Mouse (Mus musculus) neural tube, embryonic 13.5 days (tissue): ENCODE measurements around the gene Tex264. TPM values are rescaled to one million over a fixed set of nuclear protein-coding genes. Genes with fewer than 3 reads are reported as not detected.
"Not testable (repeated sequence)": the region's sequence is repeated elsewhere in the genome, so short reads cannot be mapped to it uniquely, and the experiment has no call there.

Source experiments
- ATAC-seq: fragments of 200-750 bp; cut with Nextera tagmentation; 2 replicates; pipeline ENCODE4 v1.8.0; 2017; ENCODE audit warnings: low read depth, mild to moderate bottlenecking, moderate TSS enrichment, moderate library complexity
- H3K27ac ChIP-seq: fragments of 300-500 bp; sonication (generic); replicated peaks from 2 replicates; pipeline ENCODE4 v1.5.1; 2015; ENCODE audit warnings: moderate library complexity, mild to moderate bottlenecking, inconsistent platforms
- H3K27me3 ChIP-seq: fragments of 300-500 bp; sonication (generic); 2 replicates; pipeline ENCODE4 v1.6.1; 2015; ENCODE audit warnings: mild to moderate bottlenecking, inconsistent platforms
- H3K36me3 ChIP-seq: fragments of 300-500 bp; sonication (generic); 2 replicates; pipeline ENCODE4 v1.6.1; 2015; ENCODE audit warnings: mild to moderate bottlenecking, inconsistent platforms
- H3K4me1 ChIP-seq: fragments of 300-500 bp; sonication (generic); replicated peaks from 2 replicates; pipeline ENCODE4 v1.6.1; 2015; ENCODE audit warnings: inconsistent platforms
- H3K4me2 ChIP-seq: fragments of 300-500 bp; sonication (generic); 2 replicates; pipeline ENCODE4 v1.6.1; 2015; ENCODE audit warnings: inconsistent platforms, mild to moderate bottlenecking, moderate library complexity
- H3K4me3 ChIP-seq: fragments of 300-500 bp; sonication (generic); 2 replicates; pipeline ENCODE4 v1.5.1; 2015; ENCODE audit warnings: mild to moderate bottlenecking, inconsistent platforms
- H3K9ac ChIP-seq: fragments of 300-500 bp; sonication (generic); 2 replicates; pipeline ENCODE4 v1.6.1; 2015; ENCODE audit warnings: moderate library complexity, mild to moderate bottlenecking, inconsistent platforms
- H3K9me3 ChIP-seq: fragments of 300-500 bp; sonication (generic); 2 replicates; pipeline ENCODE4 v1.6.1; 2016; ENCODE audit warnings: inconsistent platforms
- WGBS: fragments of 180-500 bp; shearing (Covaris S2); methylation state at CpG from one replicate; pipeline ENCODE4 v1.1.7; 2015; 5-methylcytosine and 5-hydroxymethylcytosine counted together
- polyA plus RNA-seq: library from polyadenylated mRNA; unstranded; fragments of >200 nt; fragmentation: Nextera tagmentation; extraction: Ambion mirVana; gene quantifications from 2 replicates; pipeline ENCODE4 v1.2.1, GENCODE M21; 2015

The Tex264 gene
- polyA plus RNA-seq, 1 experiment from 2014 or later, result 57.4 TPM

GRCm38 (mm10) chr9:106632185-106632584 is 53.5 kb downstream of the Tex264 start:
- H3K4me2 ChIP-seq, result no peak overlapping the region
- H3K27ac ChIP-seq, result no peak overlapping the region
- no peak overlapping the region for H3K4me3 ChIP-seq
- H3K9ac ChIP-seq, result no peak overlapping the region
- ATAC-seq, result no peak
- no peaks in the 10 kb centered on the region for H3K36me3 ChIP-seq
- no peaks in the 10 kb centered on the region for H3K9me3 ChIP-seq
- no peaks in the 10 kb centered on the region for H3K4me1 ChIP-seq
- 68% methylated on average over 5 of the region's 5 CpGs for WGBS
- no peaks in the 10 kb centered on the region for H3K27me3 ChIP-seq

- 28% methylated on average over 8 of the region's 8 CpGs for WGBS
- H3K27me3 ChIP-seq, ATAC-seq, H3K9ac ChIP-seq, H3K9me3 ChIP-seq, H3K36me3 ChIP-seq, H3K4me2 ChIP-seq, H3K4me1 ChIP-seq, H3K27ac ChIP-seq, H3K4me3 ChIP-seq: not testable (repeated sequence)
Measured at GRCm38 (mm10) chr9:106627796-106628195, 57.9 kb downstream of the Tex264 start.

DNA sequence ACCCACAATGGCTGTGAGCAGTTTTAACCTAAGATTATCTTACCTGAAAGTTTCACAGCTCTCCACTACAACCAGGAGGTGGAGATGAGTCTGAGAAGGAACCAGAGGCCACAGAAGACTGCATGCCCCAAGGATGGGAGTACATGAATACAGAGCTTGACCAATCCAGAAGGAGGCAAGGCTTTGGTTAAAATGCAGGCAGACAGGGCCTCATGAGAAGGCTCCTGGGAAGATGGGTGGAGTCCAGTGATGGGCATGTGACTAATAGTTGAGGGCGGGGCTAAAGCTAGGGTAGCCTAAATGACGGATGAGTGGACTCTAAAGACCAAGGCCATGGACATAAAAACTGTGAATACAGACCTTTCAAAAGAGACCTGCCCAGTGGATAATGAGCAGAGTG is 59.4 kb downstream of the Tex264 start, which contains the start of gene Iqcf6:
Iqcf6 (plus strand) TSS at position 301 of the 400 bp plus-strand sequence.
- H3K27ac ChIP-seq, result no peak within 1 kb of the TSS
- H3K9ac ChIP-seq, result no peak within 1 kb of the TSS
- H3K36me3 ChIP-seq, result no peaks in the 10 kb centered on the region
- no peaks in the 10 kb centered on the region for H3K27me3 ChIP-seq
- H3K4me2 ChIP-seq, result no peak within 1 kb of the TSS
- 79% methylated on average over 2 of the region's 2 CpGs for WGBS
- H3K9me3 ChIP-seq, result no peaks in the 10 kb centered on the region
- no peaks in the 10 kb centered on the region for H3K4me1 ChIP-seq
- no peak for ATAC-seq
- no peak within 1 kb of the TSS for H3K4me3 ChIP-seq

- Histone ChIP-seq H3K4me1 (no peaks in the 10 kb centered on the region), H3K4me2 (no peak overlapping the region), H3K27ac (no peak overlapping the region), H3K27me3 (no peaks in the 10 kb centered on the region), H3K4me3 (no peak overlapping the region), H3K9ac (no peak overlapping the region), H3K36me3 (no peaks in the 10 kb centered on the region), H3K9me3 (0 out of 2 replicates have a peak, but pooled peaks cover 6% of the 10 kb centered on the region)
- ATAC-seq, result no peak
- 90% methylated on average over 3 of the region's 3 CpGs for WGBS
Measured at GRCm38 (mm10) chr9:106617496-106617895, 68.2 kb downstream of the Tex264 start.

GRCm38 (mm10) chr9:106616306-106616705 is 69.4 kb downstream of the Tex264 start:
- Histone ChIP-seq H3K36me3 (no peaks in the 10 kb centered on the region), H3K4me1 (no peaks in the 10 kb centered on the region), H3K9me3 (0 out of 2 replicates have a peak, but pooled peaks cover 6% of the 10 kb centered on the region), H3K9ac (no peak overlapping the region), H3K4me2 (no peak overlapping the region), H3K27me3 (no peaks in the 10 kb centered on the region), H3K27ac (no peak overlapping the region), H3K4me3 (no peak overlapping the region)
- 84% methylated on average over 9 of the region's 9 CpGs for WGBS
- no peak for ATAC-seq

- no peaks in the 10 kb centered on the region for H3K27me3 ChIP-seq
- H3K4me2 ChIP-seq, result no peak overlapping the region
- no peak overlapping the region for H3K4me3 ChIP-seq
- 53% methylated on average over 3 of the region's 3 CpGs for WGBS
- no peaks in the 10 kb centered on the region for H3K4me1 ChIP-seq
- no peak for ATAC-seq
- H3K36me3 ChIP-seq, result no peaks in the 10 kb centered on the region
- no peak overlapping the region for H3K9ac ChIP-seq
- 0 out of 2 replicates have a peak, but pooled peaks cover 6% of the 10 kb centered on the region for H3K9me3 ChIP-seq
- no peak overlapping the region for H3K27ac ChIP-seq
Measured at GRCm38 (mm10) chr9:106614616-106615015, 71.1 kb downstream of the Tex264 start.

GRCm38 (mm10) chr9:106613951-106614350 is 71.8 kb downstream of the Tex264 start:
- Histone ChIP-seq H3K4me2 (no peak overlapping the region), H3K36me3 (no peaks in the 10 kb centered on the region), H3K9ac (no peak overlapping the region), H3K27ac (no peak overlapping the region), H3K4me3 (no peak overlapping the region), H3K27me3 (no peaks in the 10 kb centered on the region), H3K4me1 (no peaks in the 10 kb centered on the region), H3K9me3 (no peaks in the 10 kb centered on the region)
- 68% methylated on average over 2 of the region's 2 CpGs for WGBS
- no peak for ATAC-seq

DNA sequence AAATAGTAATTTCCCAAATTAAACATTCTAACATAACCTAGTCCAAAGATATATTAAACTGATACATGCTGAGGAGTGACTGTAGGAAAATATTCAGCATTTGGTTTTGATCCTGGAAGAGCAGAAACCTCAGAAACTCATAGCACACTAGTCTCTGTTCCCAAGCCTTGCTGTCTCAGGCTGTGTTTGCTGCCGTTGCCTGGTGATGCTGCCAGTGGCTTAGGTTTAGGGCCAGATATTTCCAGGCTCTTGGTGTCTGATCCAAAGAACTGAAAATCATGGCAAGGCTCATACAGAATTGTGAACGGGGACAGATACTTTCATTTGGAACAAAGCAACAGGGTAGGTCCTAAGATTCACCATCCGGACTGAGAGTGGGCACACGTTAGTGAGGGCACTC is 75.0 kb downstream of the Tex264 start:
- ATAC-seq, result no peak
- Histone ChIP-seq H3K27me3 (no peaks in the 10 kb centered on the region), H3K4me1 (no peaks in the 10 kb centered on the region), H3K4me3 (no peak overlapping the region), H3K9ac (no peak overlapping the region), H3K36me3 (no peaks in the 10 kb centered on the region), H3K27ac (no peak overlapping the region), H3K4me2 (no peak overlapping the region), H3K9me3 (no peaks in the 10 kb centered on the region)
- WGBS, result 81% methylated on average over 4 of the region's 4 CpGs

Other genes starting within 250 kb of the Tex264 start
- gene Acy1, start 247.6 kb downstream of the Tex264 start, polyA plus RNA-seq, result 27.9 and 31.0 TPM in 2 replicates
- gene Abhd14b, start 238.5 kb downstream of the Tex264 start, polyA plus RNA-seq, result 5.9 and 6.9 TPM in 2 replicates
- gene Abhd14a, start 238.2 kb downstream of the Tex264 start, polyA plus RNA-seq, result 49.7 and 57.4 TPM in 2 replicates
- 257 and 262 TPM in 2 replicates for gene Pcbp4, start 232.6 kb downstream of the Tex264 start, polyA plus RNA-seq
- 0.73 and 0.92 TPM in 2 replicates for gene Gpr62, start 220.0 kb downstream of the Tex264 start, polyA plus RNA-seq
- gene Rrp9, start 210.0 kb downstream of the Tex264 start, polyA plus RNA-seq, result 42.3 and 43.7 TPM in 2 replicates
- gene Parp3, start 209.0 kb downstream of the Tex264 start, polyA plus RNA-seq, result 1.3 TPM in 2 replicates
- gene Iqcf1, start 186.0 kb downstream of the Tex264 start, polyA plus RNA-seq, result not detected in 2 replicates
- gene Iqcf5, start 171.4 kb downstream of the Tex264 start, polyA plus RNA-seq, result not detected in 2 replicates
- not detected in 2 replicates for gene Iqcf3, start 124.3 kb downstream of the Tex264 start, polyA plus RNA-seq
- gene Iqcf4, start 114.9 kb downstream of the Tex264 start, polyA plus RNA-seq, result not detected in 2 replicates
- not detected in 2 replicates for gene Iqcf6, start 59.3 kb downstream of the Tex264 start, polyA plus RNA-seq
- 3.5 and 4.2 TPM in 2 replicates for gene Grm2, start 29.8 kb downstream of the Tex264 start, polyA plus RNA-seq
- 6.2 and 7.2 TPM in 2 replicates for gene Rad54l2, start 103.3 kb upstream of the Tex264 start, polyA plus RNA-seq
- 19.0 and 20.8 TPM in 2 replicates for gene Dcaf1, start 135.9 kb upstream of the Tex264 start, polyA plus RNA-seq
- gene Rbm15b, start 201.5 kb upstream of the Tex264 start, polyA plus RNA-seq, result 17.8 and 19.6 TPM in 2 replicates
- 231 and 303 TPM in 2 replicates for gene Manf, start 206.1 kb upstream of the Tex264 start, polyA plus RNA-seq